Mouse (Mus musculus): Measurements from ENCODE around the gene Zbtb22. TPM values are rescaled to one million over a fixed set of nuclear protein-coding genes. Genes with fewer than 3 reads are reported as not detected.
A peak's percentile ranks its signal among the peaks of the same experiment; 100 is the strongest.
"Not testable (repeated sequence)": the region's sequence is repeated elsewhere in the genome, so short reads cannot be mapped to it uniquely, and the experiment has no call there.

The Zbtb22 gene
- polyA plus RNA-seq, 1 experiment, result 62.9 TPM

DNA sequence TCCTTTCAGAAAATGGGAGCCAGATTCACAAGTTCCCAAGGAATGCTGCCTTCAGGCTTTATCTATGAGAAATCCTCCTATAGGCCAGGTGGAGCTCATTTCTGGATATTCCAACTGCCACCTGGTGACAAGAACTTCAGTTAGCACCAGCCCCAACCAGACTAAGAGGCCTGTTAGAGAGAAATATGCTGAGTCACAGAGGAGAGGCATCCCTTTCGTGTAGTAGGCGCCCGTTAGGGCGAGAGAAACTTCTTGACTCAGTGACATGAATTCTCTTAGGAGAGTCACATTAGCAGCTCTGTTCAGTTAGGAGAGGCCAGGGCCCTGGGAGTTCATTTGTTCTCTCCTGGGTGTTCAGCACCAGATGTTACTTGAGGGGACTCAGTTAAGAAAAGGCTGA lies 16.1 kb upstream of the Zbtb22 start:
- Histone ChIP-seq H3K4me3 (ENCODE audit: extremely low read depth, insufficient read depth, insufficient read length) (no peak overlapping the region), H3K27me3 (ENCODE audit: control insufficient read depth, insufficient read depth, low read length) (no peaks in the 10 kb centered on the region), H3K4me1 (ENCODE audit: control insufficient read depth, insufficient read depth, insufficient read length) (peaks cover 6% of the 10 kb centered on the region; the same call in 1 of the 2 replicates), H3K27ac (ENCODE audit: insufficient read depth, low read length) (no peak overlapping the region), H3K36me3 (ENCODE audit: control insufficient read depth, insufficient read depth, low read length) (no peaks in the 10 kb centered on the region)
- WGBS, result 59% methylated on average over 4 of the region's 4 CpGs
- TF ChIP-seq CTCF (IDR thresholded peaks at IDR 0.05; ENCODE audit: extremely low read depth, insufficient read depth, insufficient read length, insufficient replicate concordance), result no peak
- no peak for TF ChIP-seq POLR2A (IDR thresholded peaks at IDR 0.05; ENCODE audit: low read depth, low read length)
- no peak for DNase-seq (ENCODE audit: low read depth in 1 of 2, low spot score in 2 of 2)

DNA sequence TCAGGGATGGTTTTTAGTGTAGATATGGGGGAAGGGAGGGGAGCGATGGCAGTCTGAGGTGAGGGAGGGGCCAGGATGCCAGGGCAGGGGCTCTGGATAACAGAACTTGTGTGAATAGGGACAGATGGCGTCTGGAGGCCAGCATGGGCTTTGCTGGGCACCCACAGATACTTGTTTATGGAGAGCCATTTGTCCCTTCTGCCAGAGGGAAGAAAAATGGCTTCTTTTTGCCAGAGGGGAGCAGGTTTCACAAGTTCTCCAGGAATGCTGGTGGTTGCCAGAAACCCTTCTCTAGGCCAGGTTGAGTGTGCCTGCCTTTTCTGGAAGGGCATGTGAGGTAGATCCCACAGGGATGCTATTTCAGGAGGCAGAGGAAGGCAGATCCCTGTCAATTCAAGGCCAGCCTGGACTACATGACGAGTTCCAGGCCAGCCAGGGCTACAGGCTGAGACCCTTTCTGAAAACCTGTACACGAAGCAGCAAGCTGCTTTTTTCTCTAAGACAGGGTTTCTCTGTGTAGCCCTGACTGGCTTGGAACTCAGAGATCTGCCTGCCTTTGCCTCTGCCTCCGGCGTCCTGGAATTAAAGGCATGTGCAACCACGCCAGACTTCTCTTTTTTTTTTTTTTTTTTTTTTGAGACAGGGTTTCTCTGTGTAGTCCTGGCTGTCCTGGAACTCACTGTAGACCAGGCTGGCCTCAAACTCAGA lies 15.3 kb upstream of the Zbtb22 start:
- Histone ChIP-seq H3K4me1 (ENCODE audit: control insufficient read depth, insufficient read depth, insufficient read length) (peaks cover 6% of the 10 kb centered on the region; the same call in 1 of the 2 replicates), H3K27me3 (ENCODE audit: control insufficient read depth, insufficient read depth, low read length) (no peaks in the 10 kb centered on the region), H3K27ac (ENCODE audit: insufficient read depth, low read length) (no peak overlapping the region), H3K4me3 (ENCODE audit: extremely low read depth, insufficient read depth, insufficient read length) (no peak overlapping the region), H3K36me3 (ENCODE audit: control insufficient read depth, insufficient read depth, low read length) (no peaks in the 10 kb centered on the region)
- WGBS, result 84% methylated on average over 7 of the region's 7 CpGs
- DNase-seq (ENCODE audit: low read depth in 1 of 2, low spot score in 2 of 2), result no peak
- TF ChIP-seq POLR2A (IDR thresholded peaks at IDR 0.05; ENCODE audit: low read depth, low read length) (no peak), CTCF (IDR thresholded peaks at IDR 0.05; ENCODE audit: extremely low read depth, insufficient read depth, insufficient read length, insufficient replicate concordance) (no peak)

DNA sequence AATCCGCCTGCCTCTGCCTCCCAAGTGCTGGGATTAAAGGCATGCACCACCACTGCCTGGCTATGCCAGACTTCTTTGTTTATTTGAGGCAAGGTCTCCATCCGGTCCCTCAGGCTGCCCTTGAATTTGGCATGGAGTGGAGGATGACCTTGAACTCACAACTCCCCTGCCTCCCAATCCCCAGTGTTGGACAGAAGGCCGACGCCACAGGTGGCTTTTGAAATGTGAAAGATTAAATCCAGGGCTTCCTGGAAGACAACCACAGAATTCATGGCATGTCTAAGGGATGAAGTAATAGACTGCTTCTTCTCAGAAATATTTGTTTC lies 14.8 kb upstream of the Zbtb22 start:
- TF ChIP-seq CTCF (IDR thresholded peaks at IDR 0.05; ENCODE audit: extremely low read depth, insufficient read depth, insufficient read length, insufficient replicate concordance) (no peak), POLR2A (IDR thresholded peaks at IDR 0.05; ENCODE audit: low read depth, low read length) (no peak)
- H3K4me3 ChIP-seq (ENCODE audit: extremely low read depth, insufficient read depth, insufficient read length), result no peak overlapping the region
- no peaks in the 10 kb centered on the region for H3K36me3 ChIP-seq (ENCODE audit: control insufficient read depth, insufficient read depth, low read length)
- H3K4me1 ChIP-seq (ENCODE audit: control insufficient read depth, insufficient read depth, insufficient read length), result peaks cover 6% of the 10 kb centered on the region; the same call in 1 of the 2 replicates
- WGBS, result 85% methylated on average over 4 of the region's 4 CpGs
- no peak overlapping the region for H3K27ac ChIP-seq (ENCODE audit: insufficient read depth, low read length)
- no peaks in the 10 kb centered on the region for H3K27me3 ChIP-seq (ENCODE audit: control insufficient read depth, insufficient read depth, low read length)
- no peak for DNase-seq (ENCODE audit: low read depth in 1 of 2, low spot score in 2 of 2)

DNA sequence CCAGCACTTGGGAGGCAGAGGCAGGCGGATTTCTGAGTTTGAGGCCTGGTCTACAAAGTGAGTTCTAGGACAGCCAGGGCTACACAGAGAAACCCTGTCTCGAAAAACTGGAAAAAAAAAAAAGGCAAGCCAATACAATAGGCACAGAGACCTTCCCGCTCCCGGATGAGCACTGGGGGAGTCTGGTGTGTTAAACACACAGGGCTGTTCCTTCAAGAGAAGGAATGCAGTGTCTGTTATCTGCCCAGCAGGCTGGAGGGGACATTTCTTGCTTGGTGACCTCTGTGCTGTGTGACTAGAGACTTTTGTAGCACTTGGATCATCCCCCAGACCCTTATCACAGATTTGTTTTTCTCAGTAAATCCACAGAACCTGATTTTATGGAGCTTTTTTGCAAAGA lies 14.1 kb upstream of the Zbtb22 start:
- Histone ChIP-seq H3K27me3 (ENCODE audit: control insufficient read depth, insufficient read depth, low read length) (no peaks in the 10 kb centered on the region), H3K4me3 (ENCODE audit: extremely low read depth, insufficient read depth, insufficient read length) (no peak overlapping the region), H3K27ac (ENCODE audit: insufficient read depth, low read length) (peak overlapping the region; percentile 85), H3K4me1 (ENCODE audit: control insufficient read depth, insufficient read depth, insufficient read length) (peaks cover 6% of the 10 kb centered on the region; the same call in 1 of the 2 replicates), H3K36me3 (ENCODE audit: control insufficient read depth, insufficient read depth, low read length) (no peaks in the 10 kb centered on the region)
- WGBS, result 93% methylated on average over 4 of the region's 4 CpGs
- TF ChIP-seq CTCF (IDR thresholded peaks at IDR 0.05; ENCODE audit: extremely low read depth, insufficient read depth, insufficient read length, insufficient replicate concordance), result no peak
- TF ChIP-seq POLR2A (IDR thresholded peaks at IDR 0.05; ENCODE audit: low read depth, low read length), result no peak
- DNase-seq (ENCODE audit: low read depth in 1 of 2, low spot score in 2 of 2), result no peak

DNA sequence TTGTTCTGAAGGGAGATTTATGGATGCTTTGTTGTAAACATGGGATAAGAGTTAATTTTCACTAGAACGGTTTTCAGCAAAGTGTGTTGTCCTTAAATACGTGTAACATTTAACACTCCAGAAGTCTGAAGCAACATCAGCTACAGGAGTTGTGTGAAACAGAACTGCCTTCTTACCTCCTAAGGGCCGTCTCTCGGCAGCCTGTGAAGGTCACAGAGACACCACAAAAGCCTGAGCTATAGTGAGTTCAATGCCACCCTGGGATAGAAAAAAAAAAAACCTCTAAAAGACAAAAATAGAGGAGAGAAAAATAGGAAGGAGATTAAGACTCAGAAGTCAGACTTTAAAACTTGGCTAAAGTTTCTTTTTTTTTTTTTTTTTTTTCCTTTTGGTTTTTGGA lies 13.6 kb upstream of the Zbtb22 start:
- TF ChIP-seq CTCF (IDR thresholded peaks at IDR 0.05; ENCODE audit: extremely low read depth, insufficient read depth, insufficient read length, insufficient replicate concordance), result no peak
- no peak for TF ChIP-seq POLR2A (IDR thresholded peaks at IDR 0.05; ENCODE audit: low read depth, low read length)
- peaks cover 6% of the 10 kb centered on the region; the same call in 1 of the 2 replicates for H3K4me1 ChIP-seq (ENCODE audit: control insufficient read depth, insufficient read depth, insufficient read length)
- H3K36me3 ChIP-seq (ENCODE audit: control insufficient read depth, insufficient read depth, low read length), result no peaks in the 10 kb centered on the region
- H3K4me3 ChIP-seq (ENCODE audit: extremely low read depth, insufficient read depth, insufficient read length), result no peak overlapping the region
- DNase-seq (ENCODE audit: low read depth in 1 of 2, low spot score in 2 of 2), result no peak
- H3K27me3 ChIP-seq (ENCODE audit: control insufficient read depth, insufficient read depth, low read length), result no peaks in the 10 kb centered on the region
- 51% methylated on average over 4 of the region's 4 CpGs for WGBS
- H3K27ac ChIP-seq (ENCODE audit: insufficient read depth, low read length), result peak overlapping the region; percentile 85

DNA sequence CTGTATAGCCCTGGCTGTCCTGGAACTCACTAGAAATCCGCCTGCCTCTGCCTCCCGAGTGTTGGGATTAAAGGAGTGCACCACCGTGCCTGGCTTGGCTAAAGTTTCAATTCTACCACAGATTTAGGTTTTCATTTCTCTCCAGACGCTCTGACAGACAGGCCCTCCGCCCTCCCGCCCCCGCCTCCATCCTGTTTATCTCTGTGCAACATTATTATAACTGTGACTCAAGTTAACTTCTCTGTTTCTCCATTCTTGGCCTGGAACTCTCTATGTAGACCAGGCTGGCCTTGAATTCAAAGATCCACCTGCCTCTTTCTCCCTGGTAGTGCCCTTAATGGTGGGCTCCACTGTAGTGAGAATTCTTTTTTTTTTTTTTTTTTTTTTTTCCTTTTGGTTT lies 13.2 kb upstream of the Zbtb22 start:
- H3K27ac ChIP-seq (ENCODE audit: insufficient read depth, low read length), result peak overlapping the region; percentile 85
- TF ChIP-seq CTCF (IDR thresholded peaks at IDR 0.05; ENCODE audit: extremely low read depth, insufficient read depth, insufficient read length, insufficient replicate concordance) (no peak), POLR2A (IDR thresholded peaks at IDR 0.05; ENCODE audit: low read depth, low read length) (no peak)
- H3K36me3 ChIP-seq (ENCODE audit: control insufficient read depth, insufficient read depth, low read length), result no peaks in the 10 kb centered on the region
- H3K4me3 ChIP-seq (ENCODE audit: extremely low read depth, insufficient read depth, insufficient read length), result no peak overlapping the region
- DNase-seq (ENCODE audit: low read depth in 1 of 2, low spot score in 2 of 2), result peak in 1 of 2 experiments; percentile 20
- H3K4me1 ChIP-seq (ENCODE audit: control insufficient read depth, insufficient read depth, insufficient read length), result peaks cover 6% of the 10 kb centered on the region; the same call in 1 of the 2 replicates
- 13% methylated on average over 7 of the region's 7 CpGs for WGBS
- H3K27me3 ChIP-seq (ENCODE audit: control insufficient read depth, insufficient read depth, low read length), result no peaks in the 10 kb centered on the region

DNA sequence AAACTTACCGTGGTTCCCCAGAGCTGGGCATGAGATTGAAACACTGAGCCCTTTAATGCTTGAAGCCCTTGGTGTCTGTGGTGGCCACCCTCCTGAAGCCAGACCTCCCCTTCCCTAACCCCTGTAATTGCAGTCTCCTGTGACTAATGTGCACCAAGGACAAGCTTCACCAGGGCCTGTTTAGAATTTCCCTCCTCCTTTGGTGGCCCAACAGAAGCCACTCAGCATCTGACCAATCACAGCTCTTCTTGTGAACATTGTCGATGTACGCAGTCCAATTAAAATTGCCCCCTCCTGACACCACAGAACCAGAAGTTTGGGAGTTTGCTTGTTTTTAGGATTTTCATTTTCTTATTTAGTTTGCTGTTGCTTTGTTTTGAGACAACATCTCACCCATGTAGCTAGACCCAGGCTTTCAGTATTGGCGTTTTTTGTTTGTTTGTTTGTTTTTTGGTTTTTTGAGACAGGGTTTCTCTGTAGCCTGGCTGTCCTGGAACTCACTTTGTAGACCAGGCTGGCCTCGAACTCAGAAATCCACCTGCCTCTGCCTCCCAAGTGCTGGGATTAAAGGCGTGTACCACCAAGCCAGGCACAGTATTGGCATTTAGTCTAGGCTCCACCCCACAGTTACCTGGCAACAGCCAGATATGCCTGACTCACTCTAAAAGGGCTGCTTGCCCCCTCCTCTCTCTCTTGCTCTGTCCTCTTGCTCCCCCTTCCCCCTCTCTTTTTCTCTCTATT lies 11.6 kb upstream of the Zbtb22 start:
- H3K36me3 ChIP-seq (ENCODE audit: control insufficient read depth, insufficient read depth, low read length); H3K4me1 ChIP-seq (ENCODE audit: control insufficient read depth, insufficient read depth, insufficient read length); H3K4me3 ChIP-seq (ENCODE audit: extremely low read depth, insufficient read depth, insufficient read length); DNase-seq (ENCODE audit: low read depth in 1 of 2, low spot score in 2 of 2); H3K27me3 ChIP-seq (ENCODE audit: control insufficient read depth, insufficient read depth, low read length): not testable (repeated sequence)
- peak overlapping the region; percentile 53 for H3K27ac ChIP-seq (ENCODE audit: insufficient read depth, low read length)
- 83% methylated on average over 6 of the region's 6 CpGs for WGBS

DNA sequence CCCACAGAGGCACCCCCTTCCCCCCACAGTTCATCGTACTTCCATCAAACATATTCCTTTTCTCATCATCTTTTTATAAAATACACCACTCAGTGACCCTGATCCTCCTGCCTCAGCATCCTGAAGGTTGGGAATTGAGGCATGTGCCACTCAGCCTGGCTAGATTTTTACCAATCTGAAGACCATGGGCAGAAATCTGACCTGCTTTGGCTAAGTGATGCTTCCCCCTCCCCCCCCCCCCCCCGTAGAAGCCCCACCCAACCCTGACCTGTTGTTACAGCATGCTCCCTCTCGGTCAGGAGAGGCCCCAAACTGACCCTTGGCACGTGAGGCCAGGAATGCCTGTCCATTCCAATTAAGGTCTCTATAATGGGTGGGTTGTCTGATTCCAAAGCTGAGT lies 10.9 kb upstream of the Zbtb22 start, which contains the start of gene Platr17:
Gene Platr17 (plus strand): TSS at position 301 of the 400 bp plus-strand sequence.
- H3K27me3 ChIP-seq (ENCODE audit: control insufficient read depth, insufficient read depth, low read length); H3K4me3 ChIP-seq (ENCODE audit: extremely low read depth, insufficient read depth, insufficient read length); H3K4me1 ChIP-seq (ENCODE audit: control insufficient read depth, insufficient read depth, insufficient read length); DNase-seq (ENCODE audit: low read depth in 1 of 2, low spot score in 2 of 2); H3K36me3 ChIP-seq (ENCODE audit: control insufficient read depth, insufficient read depth, low read length): not testable (repeated sequence)
- H3K27ac ChIP-seq (ENCODE audit: insufficient read depth, low read length), result peak within 1 kb of the TSS; percentile 53; the same call in 1 of the 2 replicates
- 75% methylated on average over 3 of the region's 4 CpGs for WGBS

Measured in spleen, adult 2 months (tissue).